Mouse (Mus musculus) forebrain, embryonic 15.5 days (tissue): ENCODE results near the gene Cabp1. TPM values are rescaled to one million over a fixed set of nuclear protein-coding genes. Genes with fewer than 3 reads are reported as not detected.

Experiments
- ATAC-seq: fragments of 200-750 bp; cut with Nextera tagmentation; replicated peaks from 2 replicates; pipeline ENCODE4 v1.8.0; 2017; ENCODE audit warnings: mild to moderate bottlenecking, moderate TSS enrichment, moderate library complexity
- H3K27ac ChIP-seq: fragments of 300-500 bp; sonication (generic); replicated peaks from 2 replicates; pipeline ENCODE4 v1.5.1; 2015; ENCODE audit warnings: mild to moderate bottlenecking, inconsistent platforms
- H3K27me3 ChIP-seq: fragments of 300-500 bp; sonication (generic); 2 replicates; pipeline ENCODE4 v1.6.1; 2015; ENCODE audit warnings: inconsistent platforms
- H3K36me3 ChIP-seq: fragments of 300-500 bp; sonication (generic); 2 replicates; pipeline ENCODE4 v1.6.1; 2015; ENCODE audit warnings: mild to moderate bottlenecking, inconsistent platforms
- H3K4me1 ChIP-seq: fragments of 300-500 bp; sonication (generic); 2 replicates; pipeline ENCODE4 v1.6.1; 2015; ENCODE audit warnings: inconsistent platforms
- H3K4me2 ChIP-seq: fragments of 300-500 bp; sonication (generic); replicated peaks from 2 replicates; pipeline ENCODE4 v1.6.1; 2015; ENCODE audit warnings: mild to moderate bottlenecking, inconsistent platforms
- H3K4me3 ChIP-seq: fragments of 300-500 bp; sonication (generic); 2 replicates; pipeline ENCODE4 v1.5.1; 2015; ENCODE audit warnings: mild to moderate bottlenecking, inconsistent platforms
- H3K9ac ChIP-seq: fragments of 300-500 bp; sonication (generic); replicated peaks from 2 replicates; pipeline ENCODE4 v1.6.1; 2015; ENCODE audit warnings: mild to moderate bottlenecking, inconsistent platforms
- H3K9me3 ChIP-seq: fragments of 300-500 bp; sonication (generic); 2 replicates; pipeline ENCODE4 v1.6.1; 2016; ENCODE audit warnings: inconsistent platforms
- WGBS: fragments of 180-500 bp; shearing (Covaris S2); methylation state at CpG from one replicate; pipeline ENCODE4 v1.1.7; 2015; ENCODE audit warnings: mixed read lengths; 5-methylcytosine and 5-hydroxymethylcytosine counted together
- polyA plus RNA-seq: library from polyadenylated mRNA; unstranded; fragments of >200 nt; fragmentation: Nextera tagmentation; extraction: Ambion mirVana; gene quantifications from 2 replicates; pipeline ENCODE4 v1.2.1, GENCODE M21; 2015

Cabp1 gene
- polyA plus RNA-seq, 1 experiment from 2014 or later: 9.8 TPM

DNA sequence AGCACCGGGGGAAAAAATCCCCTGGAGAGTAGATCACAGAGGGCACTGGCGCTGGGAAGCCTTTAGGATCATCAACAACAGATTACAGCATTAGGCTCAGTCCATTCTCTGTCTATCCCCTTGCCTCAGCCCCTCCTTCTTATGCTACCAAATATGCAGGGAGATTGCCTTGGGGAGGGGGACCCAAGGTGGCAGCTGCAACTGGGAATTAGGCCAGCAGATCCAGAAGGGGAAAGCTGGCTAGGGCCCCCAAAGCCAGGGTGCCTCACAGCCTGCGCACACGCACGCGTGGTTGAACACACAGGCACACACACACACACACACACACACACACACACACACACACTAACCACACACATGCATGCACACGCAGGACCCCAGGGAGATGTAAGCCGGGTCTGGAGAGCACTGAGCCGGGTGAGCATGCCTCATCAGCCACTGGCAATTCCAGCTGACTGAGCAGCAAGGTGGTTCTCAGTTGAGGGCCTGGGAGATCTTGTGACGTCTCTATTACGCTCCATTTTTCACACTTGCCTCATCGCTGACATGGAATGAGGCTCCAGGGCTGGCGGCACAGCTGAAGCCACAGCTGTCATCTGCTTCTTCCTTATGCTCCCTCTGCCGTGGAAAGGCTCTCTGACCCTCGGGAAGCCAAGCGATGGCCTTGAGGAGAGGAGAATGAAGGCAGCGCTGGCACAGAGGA lies 7.7 kb downstream of the Cabp1 start:
- H3K36me3 ChIP-seq: no peaks in the 10 kb centered on the region
- 28% methylated on average over 17 of the region's 17 CpGs for WGBS
- no peak overlapping the region for H3K4me3 ChIP-seq
- peaks cover 11% of the 10 kb centered on the region; the same call in 1 of the 2 replicates for H3K27me3 ChIP-seq
- peaks cover 47% of the 10 kb centered on the region for H3K4me1 ChIP-seq
- ATAC-seq: peak; percentile 66
- H3K27ac ChIP-seq: peak overlapping the region; percentile 66
- no peaks in the 10 kb centered on the region for H3K9me3 ChIP-seq
- H3K4me2 ChIP-seq: peak overlapping the region; percentile 29
- H3K9ac ChIP-seq: no peak overlapping the region

DNA sequence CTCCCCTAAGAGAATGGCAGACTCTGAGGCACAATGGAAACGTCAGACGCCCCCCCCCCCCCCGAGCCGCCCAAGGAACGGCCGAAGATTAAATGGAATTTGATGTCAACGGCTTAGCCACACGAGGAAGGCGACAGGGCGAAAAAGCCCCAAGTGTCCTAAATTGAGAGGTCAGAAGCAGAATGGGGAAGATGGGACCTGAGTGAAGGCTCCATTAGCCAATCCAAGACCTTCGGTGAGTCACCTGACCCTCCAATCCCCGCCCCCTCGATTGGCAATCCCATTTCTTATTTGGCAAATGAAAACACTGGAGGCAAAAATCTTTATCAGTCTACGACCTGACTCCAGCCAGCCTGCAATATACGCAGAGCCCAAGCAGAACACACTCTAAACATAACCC lies 9.5 kb downstream of the Cabp1 start:
- Histone ChIP-seq H3K36me3 (no peaks in the 10 kb centered on the region), H3K27me3 (peaks cover 4% of the 10 kb centered on the region; the same call in 1 of the 2 replicates), H3K4me1 (peaks cover 50% of the 10 kb centered on the region), H3K4me2 (peak overlapping the region; percentile 37), H3K9ac (peak overlapping the region; percentile 33; the same call in 1 of the 2 replicates), H3K27ac (no peak overlapping the region), H3K9me3 (no peaks in the 10 kb centered on the region), H3K4me3 (peak overlapping the region; percentile 32)
- no peak for ATAC-seq
- 13% methylated on average over 15 of the region's 15 CpGs for WGBS

- ATAC-seq: no peak
- H3K4me1 ChIP-seq: peaks cover 50% of the 10 kb centered on the region
- H3K4me2 ChIP-seq: no peak overlapping the region
- no peaks in the 10 kb centered on the region for H3K36me3 ChIP-seq
- no peak overlapping the region for H3K9ac ChIP-seq
- no peaks in the 10 kb centered on the region for H3K27me3 ChIP-seq
- H3K27ac ChIP-seq: no peak overlapping the region
- H3K9me3 ChIP-seq: no peaks in the 10 kb centered on the region
- H3K4me3 ChIP-seq: no peak overlapping the region
- 85% methylated on average over 10 of the region's 10 CpGs for WGBS
Measured at GRCm38 (mm10) chr5:115183482-115183881, 10.7 kb downstream of the Cabp1 start.

GRCm38 (mm10) chr5:115182925-115183324 lies 11.3 kb downstream of the Cabp1 start:
- WGBS: 56% methylated on average over 8 of the region's 8 CpGs
- no peak overlapping the region for H3K27ac ChIP-seq
- no peaks in the 10 kb centered on the region for H3K9me3 ChIP-seq
- no peak overlapping the region for H3K4me3 ChIP-seq
- H3K27me3 ChIP-seq: no peaks in the 10 kb centered on the region
- ATAC-seq: no peak
- no peak overlapping the region for H3K4me2 ChIP-seq
- no peak overlapping the region for H3K9ac ChIP-seq
- peaks cover 50% of the 10 kb centered on the region for H3K4me1 ChIP-seq
- no peaks in the 10 kb centered on the region for H3K36me3 ChIP-seq

DNA sequence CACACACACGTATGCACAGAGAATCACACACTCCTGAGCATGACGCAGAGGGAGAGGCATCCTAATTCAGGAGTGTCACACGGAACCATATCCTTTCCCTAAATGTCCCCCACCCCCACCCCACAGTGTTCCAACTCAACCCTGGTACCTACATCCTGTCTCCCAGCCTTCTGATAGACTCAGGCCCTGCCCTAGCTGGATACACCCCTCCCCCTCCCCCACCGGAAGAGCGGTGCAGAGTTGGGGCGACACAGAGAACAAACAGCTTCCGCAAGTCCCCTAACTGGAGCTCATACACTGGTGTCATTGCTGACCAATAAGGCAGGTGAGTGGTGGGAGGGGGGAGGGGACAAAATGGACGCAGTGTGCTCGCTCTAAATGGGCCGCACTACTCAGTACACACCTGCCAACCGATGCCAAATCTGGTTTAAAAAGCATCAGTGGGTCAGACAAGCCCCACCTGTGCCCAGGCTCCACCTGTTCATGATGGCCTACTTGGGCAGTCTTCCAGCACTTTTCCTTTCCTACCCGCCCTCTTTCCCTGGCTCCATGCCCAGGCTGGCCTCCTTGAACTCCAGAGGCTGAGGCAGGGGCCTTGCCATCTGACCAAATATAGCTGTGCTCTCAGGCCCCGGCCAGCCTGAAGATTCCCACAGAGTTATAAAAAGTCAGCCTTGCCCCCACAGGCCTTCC lies 12.8 kb downstream of the Cabp1 start:
- Histone ChIP-seq H3K27me3 (no peaks in the 10 kb centered on the region), H3K9ac (no peak overlapping the region), H3K36me3 (no peaks in the 10 kb centered on the region), H3K4me1 (peaks cover 39% of the 10 kb centered on the region), H3K4me3 (no peak overlapping the region), H3K27ac (no peak overlapping the region), H3K4me2 (no peak overlapping the region), H3K9me3 (no peaks in the 10 kb centered on the region)
- ATAC-seq: no peak
- 70% methylated on average over 13 of the region's 13 CpGs for WGBS

DNA sequence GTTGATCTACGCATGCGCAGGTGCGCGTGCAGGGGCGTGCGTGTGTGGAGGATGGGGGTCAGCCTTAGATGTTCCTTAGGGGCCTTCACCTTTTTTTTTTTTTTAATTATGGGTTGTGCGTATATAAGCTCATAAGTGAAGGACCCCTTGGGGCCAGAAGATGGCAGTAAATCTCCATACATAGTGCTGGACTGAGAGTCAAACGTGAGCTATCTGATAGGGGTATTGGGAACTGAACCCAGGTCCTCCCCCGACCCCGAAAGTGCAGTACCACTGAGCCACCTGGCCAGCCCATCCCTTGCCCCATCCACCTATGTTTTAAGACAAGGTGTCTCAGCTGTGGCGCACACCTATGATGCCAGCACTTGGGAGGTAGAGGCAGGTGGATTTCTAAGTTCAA lies 14.6 kb downstream of the Cabp1 start:
- Histone ChIP-seq H3K9ac (no peak overlapping the region), H3K4me1 (peaks cover 26% of the 10 kb centered on the region), H3K27ac (no peak overlapping the region), H3K4me2 (no peak overlapping the region), H3K27me3 (no peaks in the 10 kb centered on the region), H3K36me3 (no peaks in the 10 kb centered on the region), H3K9me3 (no peaks in the 10 kb centered on the region), H3K4me3 (no peak overlapping the region)
- ATAC-seq: no peak
- WGBS: 92% methylated on average over 11 of the region's 11 CpGs

DNA sequence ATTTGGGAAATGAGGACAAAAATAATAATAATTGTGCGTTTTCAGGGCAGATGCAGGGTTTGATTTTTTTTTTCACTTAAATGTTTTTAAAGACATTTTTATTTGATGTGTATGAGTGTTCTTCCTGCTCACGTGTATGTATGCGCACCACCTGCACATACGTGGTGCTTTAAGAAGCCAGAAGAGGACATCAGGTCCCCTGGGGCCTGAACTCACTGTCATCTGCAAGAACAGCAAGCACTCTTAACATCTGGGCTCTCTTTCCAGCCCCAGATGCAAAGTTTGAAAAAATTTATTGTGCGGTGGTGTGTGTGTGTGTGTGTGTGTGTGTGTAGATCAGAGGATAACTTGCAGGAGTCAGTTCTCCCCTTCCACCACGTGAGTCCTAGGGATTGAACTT lies 16.3 kb downstream of the Cabp1 start:
- Histone ChIP-seq H3K4me3 (no peak overlapping the region), H3K27me3 (no peaks in the 10 kb centered on the region), H3K4me1 (peaks cover 17% of the 10 kb centered on the region), H3K9ac (no peak overlapping the region), H3K36me3 (no peaks in the 10 kb centered on the region), H3K4me2 (no peak overlapping the region), H3K27ac (0 out of 2 replicates have a peak overlapping the region, but pooled peaks have one; percentile 2), H3K9me3 (no peaks in the 10 kb centered on the region)
- no peak for ATAC-seq
- 79% methylated on average over 6 of the region's 6 CpGs for WGBS

- no peaks in the 10 kb centered on the region for H3K27me3 ChIP-seq
- no peak overlapping the region for H3K4me2 ChIP-seq
- 0 out of 2 replicates have a peak, but pooled peaks cover 4% of the 10 kb centered on the region for H3K4me1 ChIP-seq
- H3K36me3 ChIP-seq: no peaks in the 10 kb centered on the region
- H3K4me3 ChIP-seq: no peak overlapping the region
- no peak for ATAC-seq
- H3K9me3 ChIP-seq: no peaks in the 10 kb centered on the region
- no peak overlapping the region for H3K9ac ChIP-seq
- 100% methylated on average over 1 of the region's 1 CpGs for WGBS
- H3K27ac ChIP-seq: no peak overlapping the region
Measured at GRCm38 (mm10) chr5:115174554-115174953, 19.6 kb downstream of the Cabp1 start.

- H3K9me3 ChIP-seq: no peaks in the 10 kb centered on the region
- no peak for ATAC-seq
- no peak overlapping the region for H3K4me2 ChIP-seq
- no peaks in the 10 kb centered on the region for H3K27me3 ChIP-seq
- no peaks in the 10 kb centered on the region for H3K36me3 ChIP-seq
- 88% methylated on average over 8 of the region's 8 CpGs for WGBS
- no peak overlapping the region for H3K9ac ChIP-seq
- no peaks in the 10 kb centered on the region for H3K4me1 ChIP-seq
- no peak overlapping the region for H3K27ac ChIP-seq
- no peak overlapping the region for H3K4me3 ChIP-seq
Measured at GRCm38 (mm10) chr5:115170150-115170549, 24.0 kb downstream of the Cabp1 start.

DNA sequence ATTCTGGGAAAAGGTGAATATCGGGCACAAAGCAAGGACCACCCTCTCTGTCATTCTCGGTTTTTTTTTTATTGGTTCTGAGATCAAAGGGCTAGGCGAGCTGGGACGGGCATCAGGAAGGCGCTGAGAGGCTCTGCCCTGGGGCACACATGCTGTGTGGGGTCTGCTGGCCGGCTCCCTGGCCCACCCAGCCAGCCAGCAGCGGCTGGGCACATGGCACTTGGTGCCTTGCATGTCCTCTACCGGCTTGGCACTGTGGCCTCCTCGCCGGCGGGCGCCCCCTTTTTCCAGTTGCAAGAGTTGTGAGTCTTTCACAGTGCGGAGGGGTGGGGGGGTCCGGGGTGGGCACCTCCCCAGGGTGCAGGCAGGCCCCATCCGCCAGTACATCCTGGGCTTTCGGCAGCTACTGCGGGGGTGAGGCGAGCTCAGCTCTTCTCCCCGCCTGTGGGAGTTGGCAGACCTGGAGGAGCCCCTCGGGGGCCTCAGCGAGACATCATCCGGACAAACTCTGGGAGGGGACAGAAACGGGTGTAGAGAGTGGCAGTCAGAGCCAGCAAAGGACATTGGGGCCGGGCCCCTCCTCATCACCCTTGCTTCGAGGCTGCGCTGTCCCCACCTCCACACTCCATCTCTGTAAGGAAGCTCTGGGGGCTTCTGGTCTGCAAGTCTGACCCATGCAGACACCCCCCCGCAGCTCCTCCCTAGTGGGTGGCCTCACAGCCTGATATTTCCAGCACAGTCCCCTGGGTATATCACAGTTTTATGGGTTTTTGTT lies 25.4 kb downstream of the Cabp1 start:
- no peak for ATAC-seq

GRCm38 (mm10) chr5:115167396-115167795 lies 26.8 kb downstream of the Cabp1 start:
- Histone ChIP-seq H3K9me3 (no peaks in the 10 kb centered on the region), H3K9ac (no peak overlapping the region), H3K4me3 (no peak overlapping the region), H3K27ac (no peak overlapping the region), H3K4me2 (no peak overlapping the region), H3K4me1 (no peaks in the 10 kb centered on the region), H3K27me3 (no peaks in the 10 kb centered on the region), H3K36me3 (no peaks in the 10 kb centered on the region)
- WGBS: 81% methylated on average over 6 of the region's 6 CpGs
- ATAC-seq: no peak

More for the DNA sequence above, 25.4 kb downstream of the Cabp1 start:
- Histone ChIP-seq H3K9me3 (no peaks in the 10 kb centered on the region), H3K27me3 (no peaks in the 10 kb centered on the region), H3K4me2 (no peak overlapping the region), H3K27ac (no peak overlapping the region), H3K36me3 (no peaks in the 10 kb centered on the region), H3K4me1 (no peaks in the 10 kb centered on the region), H3K9ac (no peak overlapping the region), H3K4me3 (no peak overlapping the region)
- WGBS: 41% methylated on average over 27 of the region's 27 CpGs

DNA sequence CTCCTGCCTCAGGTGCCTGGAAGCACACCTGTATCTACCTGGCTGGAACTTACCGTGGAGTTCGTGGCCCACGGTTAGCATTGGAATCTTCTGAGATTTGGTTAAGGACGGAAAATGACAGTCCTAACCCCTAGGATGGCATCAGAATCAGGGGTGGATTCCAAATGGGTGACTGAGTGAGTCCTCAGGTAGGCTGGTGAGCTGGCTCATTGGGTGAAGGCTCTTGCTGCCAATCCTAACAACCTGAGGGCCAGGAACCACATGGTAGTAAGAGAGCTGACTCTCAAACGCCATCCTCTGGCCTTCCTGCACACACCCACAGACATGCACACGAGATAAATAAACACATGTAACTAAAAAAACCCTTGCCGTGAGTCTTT lies 27.4 kb downstream of the Cabp1 start:
- Histone ChIP-seq H3K9me3 (no peaks in the 10 kb centered on the region), H3K27ac (no peak overlapping the region)

More for the DNA sequence above, 27.4 kb downstream of the Cabp1 start:
- Histone ChIP-seq H3K27me3 (no peaks in the 10 kb centered on the region), H3K4me1 (no peaks in the 10 kb centered on the region), H3K4me2 (no peak overlapping the region), H3K4me3 (no peak overlapping the region), H3K9ac (no peak overlapping the region), H3K36me3 (no peaks in the 10 kb centered on the region)
- 89% methylated on average over 7 of the region's 7 CpGs for WGBS
- no peak for ATAC-seq
